Mouse (Mus musculus): ENCODE results near the gene Cfap45.

DNA sequence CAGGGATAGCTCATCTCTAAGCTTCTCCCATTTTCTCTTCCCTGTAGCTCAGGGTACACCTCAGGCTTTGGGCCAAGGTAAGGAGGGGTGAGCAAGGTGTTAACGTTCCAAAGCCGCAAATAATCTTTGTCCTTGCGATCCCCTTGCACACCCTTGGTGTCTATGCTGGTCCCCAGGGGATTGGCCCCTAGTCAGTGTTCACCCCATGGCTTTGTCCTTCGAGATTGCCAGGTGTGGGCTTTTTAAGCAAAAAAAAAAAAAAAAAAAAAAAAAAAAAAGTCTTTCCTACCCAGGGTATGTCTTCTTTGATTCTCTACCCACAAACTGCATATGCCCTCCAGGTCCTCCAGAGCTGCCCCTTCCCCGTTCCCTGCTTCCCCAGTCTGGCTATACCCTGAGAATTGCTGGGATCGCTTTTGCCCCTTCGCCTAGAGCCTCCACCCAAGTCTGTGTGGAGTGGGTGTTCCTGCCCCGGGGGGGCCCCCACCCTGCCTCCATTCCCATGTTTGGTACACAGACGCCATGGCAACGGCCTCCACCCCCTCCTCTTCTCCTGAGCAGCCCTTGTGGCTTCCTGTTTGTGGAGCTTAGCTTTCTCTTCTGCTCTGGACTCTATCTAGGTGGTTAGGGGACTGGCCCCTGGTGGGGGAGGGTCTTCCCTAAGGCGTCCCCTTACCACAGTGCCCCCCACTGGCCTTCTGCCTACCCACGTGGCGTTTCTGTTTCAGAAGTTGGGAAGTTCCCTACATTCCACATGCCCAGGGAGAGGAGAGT lies 19.0 kb upstream of the Cfap45 start:
- TF ChIP-seq POLR2A (IDR thresholded peaks at IDR 0.05; ENCODE audit: insufficient read depth, low read depth, low read length), result no peak
- TF ChIP-seq CTCF (IDR thresholded peaks at IDR 0.05; ENCODE audit: insufficient read depth, low read depth, low read length), result no peak

All from olfactory bulb, adult 2 months (tissue).